Mouse (Mus musculus): Measurements from ENCODE around the gene Gigyf1.

- TF ChIP-seq SIN3A (IDR thresholded peaks at IDR 0.05; ENCODE audit: low read length) = no peak
- TF ChIP-seq ZNF384 (IDR thresholded peaks at IDR 0.05; ENCODE audit: low read depth, low read length) = no peak
- no peak for TF ChIP-seq ZKSCAN1 (IDR thresholded peaks at IDR 0.05; ENCODE audit: borderline replicate concordance, low read depth, low read length)
- no peak for TF ChIP-seq CTCF (conservative IDR thresholded peaks at IDR 0.05 in 1 of 2, IDR thresholded peaks at IDR 0.05 in 1 of 2; ENCODE audit: low read depth in 2 of 2, low read length in 2 of 2)
- no peak for TF ChIP-seq EP300 (IDR thresholded peaks at IDR 0.05; ENCODE audit: low read length)
- TF ChIP-seq POLR2AphosphoS2 (IDR thresholded peaks at IDR 0.05; ENCODE audit: low read depth, low read length) = no peak
- TF ChIP-seq POLR2A (IDR thresholded peaks at IDR 0.05; ENCODE audit: low read depth, low read length) = no peak
- TF ChIP-seq CHD1 (IDR thresholded peaks at IDR 0.05; ENCODE audit: low read depth, low read length) = no peak
- TF ChIP-seq JUND (conservative IDR thresholded peaks at IDR 0.05; ENCODE audit: low read depth, low read length) = no peak
- no peak for TF ChIP-seq MEF2A (IDR thresholded peaks at IDR 0.05; ENCODE audit: borderline replicate concordance, low read depth, low read length)
- no peak for TF ChIP-seq BHLHE40 (IDR thresholded peaks at IDR 0.05; ENCODE audit: low read depth, low read length)
- no peak for TF ChIP-seq MAFK (IDR thresholded peaks at IDR 0.05; ENCODE audit: insufficient replicate concordance, low read length)
- no peak for TF ChIP-seq ETS1 (conservative IDR thresholded peaks at IDR 0.05; ENCODE audit: low read depth, low read length)
- TF ChIP-seq KAT2A (IDR thresholded peaks at IDR 0.05; ENCODE audit: insufficient replicate concordance, low read length) = no peak
Measured at GRCm38 (mm10) chr5:137553000-137553399, 34.7 kb downstream of the Gigyf1 start.
